Mouse (Mus musculus) adrenal gland, postnatal 14 days (tissue): ENCODE results near the gene Phf1. TPM values are rescaled to one million over a fixed set of nuclear protein-coding genes. Genes with fewer than 3 reads are reported as not detected.
"Not testable (repeated sequence)": the region's sequence is repeated elsewhere in the genome, so short reads cannot be mapped to it uniquely, and the experiment has no call there.

Experiments
- DNase-seq: peaks from one replicate; pipeline ENCODE4 v3.0.0; 2021; ENCODE audit warnings: mixed read lengths
- total RNA-seq: library from RNA; stranded (reverse); gene quantifications from 2 replicates; pipeline ENCODE4 v1.2.3, GENCODE M21; 2021

Gene Phf1
- total RNA-seq, 1 experiment from 2014 or later, result 19.9 TPM

GRCm38 (mm10) chr17:26951406-26951805 lies 18.6 kb downstream of the Phf1 start:
- peak; percentile 92 for DNase-seq

- no peak for DNase-seq
Observed at GRCm38 (mm10) chr17:26951952-26952877, 19.4 kb downstream of the Phf1 start.

GRCm38 (mm10) chr17:26953201-26953600 lies 20.3 kb downstream of the Phf1 start:
- DNase-seq, result no peak

GRCm38 (mm10) chr17:26953726-26954125 lies 20.9 kb downstream of the Phf1 start:
- DNase-seq, result no peak

GRCm38 (mm10) chr17:26956309-26956708 lies 23.5 kb downstream of the Phf1 start:
- peak; percentile 56 for DNase-seq

- no peak for DNase-seq
Observed at GRCm38 (mm10) chr17:26956895-26957294, 24.0 kb downstream of the Phf1 start.

GRCm38 (mm10) chr17:26957872-26958271 lies 25.0 kb downstream of the Phf1 start:
- DNase-seq, result no peak

GRCm38 (mm10) chr17:26958880-26959279 lies 26.0 kb downstream of the Phf1 start:
- DNase-seq, result no peak

GRCm38 (mm10) chr17:26959815-26960214 lies 27.0 kb downstream of the Phf1 start:
- no peak for DNase-seq

GRCm38 (mm10) chr17:26961572-26962240 lies 28.9 kb downstream of the Phf1 start:
- DNase-seq, result no peak

- DNase-seq, result no peak
Observed at GRCm38 (mm10) chr17:26966993-26967392, 34.1 kb downstream of the Phf1 start.

- no peak for DNase-seq
Observed at GRCm38 (mm10) chr17:26967477-26967876, 34.6 kb downstream of the Phf1 start.

GRCm38 (mm10) chr17:26968200-26968611 lies 35.4 kb downstream of the Phf1 start:
- DNase-seq, result no peak

GRCm38 (mm10) chr17:26969257-26969656 lies 36.4 kb downstream of the Phf1 start:
- no peak for DNase-seq

- DNase-seq, result no peak
Observed at GRCm38 (mm10) chr17:26970221-26970620, 37.4 kb downstream of the Phf1 start.

- no peak for DNase-seq
Observed at GRCm38 (mm10) chr17:26971247-26971905, 38.5 kb downstream of the Phf1 start.

GRCm38 (mm10) chr17:26972107-26972506 lies 39.3 kb downstream of the Phf1 start:
- DNase-seq, result no peak

GRCm38 (mm10) chr17:26972703-26973574 lies 40.1 kb downstream of the Phf1 start, which contains the start of gene Zbtb9:
Zbtb9 (plus strand) TSS chr17:26973167.
- peak; percentile 99 for DNase-seq

- no peak for DNase-seq
Observed at GRCm38 (mm10) chr17:26974547-26974946, 41.7 kb downstream of the Phf1 start.

GRCm38 (mm10) chr17:26975415-26975814 lies 42.6 kb downstream of the Phf1 start:
- DNase-seq, result no peak

GRCm38 (mm10) chr17:26977354-26977753 lies 44.5 kb downstream of the Phf1 start:
- not testable (repeated sequence) for DNase-seq

GRCm38 (mm10) chr17:26979426-26979825 lies 46.6 kb downstream of the Phf1 start:
- DNase-seq, result no peak
